Mouse (Mus musculus): ENCODE data around the gene Gm13889. TPM values are rescaled to one million over a fixed set of nuclear protein-coding genes. Genes with fewer than 3 reads are reported as not detected.

The Gm13889 gene
- polyA plus RNA-seq, 1 experiment from 2014 or later, result 16.4 TPM

DNA sequence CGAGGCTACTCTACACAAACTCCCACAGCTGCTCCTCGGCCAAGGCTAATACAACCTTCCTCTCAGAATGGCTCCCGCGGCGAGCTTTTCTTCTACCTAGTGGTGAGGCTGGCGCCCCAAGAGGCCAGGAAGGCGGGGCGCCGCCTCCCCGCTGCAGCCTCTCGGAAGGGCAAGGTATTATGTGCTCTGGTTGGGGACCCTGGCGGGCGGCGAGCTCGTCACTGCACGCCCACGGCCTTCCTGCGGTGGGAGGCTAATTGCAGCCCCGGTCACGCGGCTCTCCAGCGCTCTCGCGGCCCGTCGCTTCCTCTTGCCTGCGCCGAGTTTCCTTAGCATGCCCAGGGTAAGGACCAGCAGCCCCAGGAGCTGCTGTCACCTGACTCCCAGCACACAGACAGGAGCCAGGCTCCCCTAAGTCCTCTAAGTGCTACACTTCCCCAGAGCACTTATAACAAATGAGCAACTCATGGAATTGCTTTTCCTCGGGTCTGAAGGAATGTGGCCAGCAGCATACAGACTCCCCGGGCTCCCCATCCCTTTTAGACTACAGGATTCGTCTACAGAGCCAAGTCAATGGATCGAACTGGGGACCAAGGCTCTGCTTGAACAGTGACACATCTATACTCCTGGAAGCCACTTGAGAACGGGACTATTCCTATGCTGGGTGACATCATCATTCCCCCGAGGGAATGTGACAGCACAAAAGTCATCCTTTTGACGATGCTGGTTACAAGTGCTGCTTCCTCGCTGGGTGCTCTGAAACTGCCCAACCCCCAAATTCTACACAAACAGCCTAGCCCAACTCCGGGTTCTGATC, 19.6 kb upstream of the Gm13889 start:
- H3K4me1 ChIP-seq (replicated peaks), result peaks cover 30% of the 10 kb centered on the region
- H3K4me3 ChIP-seq (replicated peaks), result peak overlapping the region; percentile 41
- ATAC-seq, result peak; percentile 79
- no peaks in the 10 kb centered on the region for H3K36me3 ChIP-seq
- peak overlapping the region; percentile 57 for H3K27ac ChIP-seq
- 2% methylated on average over 36 of the region's 37 CpGs for WGBS
- H3K4me2 ChIP-seq (replicated peaks), result peak overlapping the region; percentile 94
- no peaks in the 10 kb centered on the region for H3K27me3 ChIP-seq (replicated peaks)
- H3K9ac ChIP-seq, result peak overlapping the region; percentile 41
- H3K9me3 ChIP-seq, result no peaks in the 10 kb centered on the region

DNA sequence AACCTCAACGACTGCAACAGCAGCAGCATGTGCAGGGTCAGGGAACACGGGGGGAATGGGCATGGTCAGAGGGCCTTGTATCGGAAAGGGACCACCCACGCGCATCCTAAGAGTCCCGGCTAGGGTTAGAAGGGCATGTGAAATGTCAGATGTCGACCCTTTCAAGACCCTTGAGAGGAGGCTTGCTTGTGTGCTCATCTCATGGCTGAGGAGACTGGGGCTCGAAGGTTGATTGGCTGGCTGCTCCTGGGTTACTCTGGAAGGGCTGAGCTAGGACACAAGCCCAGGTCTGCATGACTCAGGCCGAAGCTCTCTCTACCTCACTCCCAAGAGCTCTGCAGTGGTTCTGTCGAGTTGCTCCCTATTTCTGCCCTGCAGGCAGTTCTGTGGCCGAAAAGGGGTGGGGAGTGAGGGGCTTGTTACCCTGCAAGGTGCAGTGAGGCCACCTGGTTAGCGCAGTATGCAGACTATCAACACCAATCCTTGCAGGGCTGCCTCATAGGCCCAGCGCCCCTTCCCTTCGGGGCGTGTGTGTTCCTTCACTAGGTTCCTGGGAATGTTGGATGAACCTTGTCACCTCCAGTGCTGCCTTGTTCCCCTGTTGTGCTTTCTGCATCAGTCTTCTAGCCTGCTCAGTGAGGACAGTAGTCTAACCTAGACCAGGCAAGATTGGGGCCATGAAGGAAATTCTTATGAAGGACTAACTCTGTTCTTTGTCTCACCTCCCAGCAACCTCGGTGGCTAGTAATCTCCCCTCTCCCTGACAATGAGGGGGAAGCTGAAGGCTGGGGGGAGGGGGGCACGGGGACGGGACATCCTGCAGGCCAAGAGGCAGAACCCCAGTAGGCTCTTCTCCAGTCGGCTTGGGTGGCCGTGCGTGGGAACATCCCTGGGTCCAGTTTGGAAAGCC, 18.8 kb upstream of the Gm13889 start:
- H3K36me3 ChIP-seq, result no peaks in the 10 kb centered on the region
- H3K4me2 ChIP-seq (replicated peaks), result peak overlapping the region; percentile 94
- 27% methylated on average over 21 of the region's 21 CpGs for WGBS
- H3K27me3 ChIP-seq (replicated peaks), result no peaks in the 10 kb centered on the region
- ATAC-seq, result peak; percentile 26; the same call in 1 of the 2 replicates
- H3K9me3 ChIP-seq, result no peaks in the 10 kb centered on the region
- peaks cover 30% of the 10 kb centered on the region for H3K4me1 ChIP-seq (replicated peaks)
- H3K4me3 ChIP-seq (replicated peaks), result peak overlapping the region; percentile 41
- H3K9ac ChIP-seq, result peak overlapping the region; percentile 41
- H3K27ac ChIP-seq, result peak overlapping the region; percentile 57

GRCm38 (mm10) chr2:93975041-93975440, 18.0 kb upstream of the Gm13889 start:
- WGBS, result 44% methylated on average over 7 of the region's 7 CpGs

DNA sequence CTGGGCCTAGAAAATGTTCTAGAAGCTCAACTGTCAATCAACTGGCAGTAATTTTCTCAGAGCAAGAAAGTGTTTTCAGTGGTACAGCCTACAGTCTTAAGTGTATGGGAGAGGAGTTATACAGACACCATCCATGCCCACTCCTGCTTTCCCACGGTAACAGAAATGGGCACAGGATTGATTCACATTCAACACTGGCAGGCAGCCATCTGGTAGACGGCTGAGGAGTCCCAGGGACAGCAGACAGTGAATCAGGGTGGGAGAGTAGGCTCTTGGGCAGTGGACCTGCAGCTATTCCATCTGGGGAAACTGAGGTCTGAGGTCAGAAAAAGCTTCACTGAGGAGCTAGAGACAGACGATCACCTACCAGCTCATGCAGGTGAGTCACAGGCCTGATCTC, 14.6 kb upstream of the Gm13889 start:
- H3K36me3 ChIP-seq, result no peaks in the 10 kb centered on the region
- WGBS, result 68% methylated on average over 3 of the region's 3 CpGs
- no peaks in the 10 kb centered on the region for H3K27me3 ChIP-seq (replicated peaks)
- peaks cover 10% of the 10 kb centered on the region for H3K4me1 ChIP-seq (replicated peaks)
- no peak overlapping the region for H3K4me2 ChIP-seq (replicated peaks)
- H3K9ac ChIP-seq, result no peak overlapping the region
- ATAC-seq, result no peak
- no peak overlapping the region for H3K27ac ChIP-seq
- H3K9me3 ChIP-seq, result no peaks in the 10 kb centered on the region
- no peak overlapping the region for H3K4me3 ChIP-seq (replicated peaks)

More at GRCm38 (mm10) chr2:93975041-93975440, 18.0 kb upstream of the Gm13889 start:
- Histone ChIP-seq H3K27me3 (replicated peaks) (no peaks in the 10 kb centered on the region), H3K27ac (no peak overlapping the region), H3K4me2 (replicated peaks) (no peak overlapping the region), H3K4me3 (replicated peaks) (no peak overlapping the region), H3K4me1 (replicated peaks) (peaks cover 29% of the 10 kb centered on the region), H3K9ac (no peak overlapping the region), H3K36me3 (no peaks in the 10 kb centered on the region), H3K9me3 (no peaks in the 10 kb centered on the region)
- ATAC-seq, result no peak

- Histone ChIP-seq H3K9me3 (no peaks in the 10 kb centered on the region), H3K36me3 (no peaks in the 10 kb centered on the region), H3K27me3 (replicated peaks) (no peaks in the 10 kb centered on the region), H3K4me3 (replicated peaks) (no peak overlapping the region), H3K27ac (no peak overlapping the region), H3K4me1 (replicated peaks) (no peaks in the 10 kb centered on the region), H3K4me2 (replicated peaks) (no peak overlapping the region), H3K9ac (no peak overlapping the region)
- no peak for ATAC-seq
- 54% methylated on average over 7 of the region's 7 CpGs for WGBS
Measured at GRCm38 (mm10) chr2:93964494-93965160, 7.6 kb upstream of the Gm13889 start.

DNA sequence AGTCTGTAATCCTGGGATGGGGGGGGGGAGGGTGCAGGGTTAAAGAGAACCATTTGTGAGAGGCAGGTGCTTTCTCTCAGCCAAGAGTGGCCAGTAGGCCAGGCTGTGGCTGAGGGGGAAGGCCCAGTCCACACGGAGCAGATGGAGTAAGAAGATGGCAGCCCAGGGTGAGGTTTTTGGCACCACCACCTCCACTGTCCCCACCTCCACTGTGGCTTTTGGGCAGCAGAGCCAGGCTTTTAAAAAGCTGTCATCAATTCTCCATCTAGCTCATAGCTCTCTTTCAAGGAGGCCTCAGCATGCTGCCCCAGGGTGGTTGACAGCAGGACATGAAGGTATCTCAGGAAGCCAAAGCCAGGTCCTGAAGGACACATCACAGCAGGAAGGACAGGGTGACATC, 6.8 kb upstream of the Gm13889 start:
- H3K36me3 ChIP-seq, result no peaks in the 10 kb centered on the region
- WGBS, result 76% methylated on average over 1 of the region's 1 CpGs
- ATAC-seq, result no peak
- peaks cover under 1% of the 10 kb centered on the region; the same call in 1 of the 2 replicates for H3K27me3 ChIP-seq (replicated peaks)
- H3K27ac ChIP-seq, result no peak overlapping the region
- H3K9me3 ChIP-seq, result no peaks in the 10 kb centered on the region
- H3K9ac ChIP-seq, result no peak overlapping the region
- H3K4me3 ChIP-seq (replicated peaks), result no peak overlapping the region
- no peak overlapping the region for H3K4me2 ChIP-seq (replicated peaks)
- H3K4me1 ChIP-seq (replicated peaks), result no peaks in the 10 kb centered on the region

DNA sequence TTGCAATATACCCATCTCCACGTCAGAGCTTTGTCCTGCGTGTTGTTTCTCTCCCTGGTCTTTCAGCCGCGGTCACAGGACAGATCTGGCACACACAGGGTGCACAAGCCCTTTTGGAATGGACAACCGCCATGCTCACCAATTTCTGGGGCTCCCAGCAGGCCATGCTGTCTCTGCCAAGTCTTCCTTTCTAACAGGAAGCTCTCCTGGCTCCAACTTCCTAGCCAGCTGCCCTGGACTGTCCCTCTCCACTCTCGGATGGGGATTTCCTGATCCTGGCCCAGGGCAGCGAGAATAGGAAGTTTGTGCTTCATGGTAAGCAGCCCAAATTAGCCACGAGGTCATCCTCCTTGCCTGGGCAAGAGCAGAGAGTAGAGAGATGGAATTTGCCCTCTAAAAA, 4.7 kb upstream of the Gm13889 start:
- Histone ChIP-seq H3K4me2 (replicated peaks) (no peak overlapping the region), H3K27ac (no peak overlapping the region), H3K27me3 (replicated peaks) (peaks cover 21% of the 10 kb centered on the region), H3K36me3 (no peaks in the 10 kb centered on the region), H3K9ac (no peak overlapping the region), H3K9me3 (no peaks in the 10 kb centered on the region), H3K4me1 (replicated peaks) (peaks cover 3% of the 10 kb centered on the region; the same call in 1 of the 2 replicates), H3K4me3 (replicated peaks) (no peak overlapping the region)
- no peak for ATAC-seq
- WGBS, result 72% methylated on average over 8 of the region's 8 CpGs

GRCm38 (mm10) chr2:93959346-93959745, 2.3 kb upstream of the Gm13889 start:
- WGBS, result 78% methylated on average over 8 of the region's 8 CpGs
- H3K9ac ChIP-seq, result no peak overlapping the region
- H3K36me3 ChIP-seq, result no peaks in the 10 kb centered on the region
- H3K4me1 ChIP-seq (replicated peaks), result peaks cover 19% of the 10 kb centered on the region
- no peak overlapping the region for H3K27ac ChIP-seq
- H3K9me3 ChIP-seq, result no peaks in the 10 kb centered on the region
- no peak for ATAC-seq
- H3K4me3 ChIP-seq (replicated peaks), result no peak overlapping the region
- peaks cover 31% of the 10 kb centered on the region for H3K27me3 ChIP-seq (replicated peaks)
- H3K4me2 ChIP-seq (replicated peaks), result no peak overlapping the region

DNA sequence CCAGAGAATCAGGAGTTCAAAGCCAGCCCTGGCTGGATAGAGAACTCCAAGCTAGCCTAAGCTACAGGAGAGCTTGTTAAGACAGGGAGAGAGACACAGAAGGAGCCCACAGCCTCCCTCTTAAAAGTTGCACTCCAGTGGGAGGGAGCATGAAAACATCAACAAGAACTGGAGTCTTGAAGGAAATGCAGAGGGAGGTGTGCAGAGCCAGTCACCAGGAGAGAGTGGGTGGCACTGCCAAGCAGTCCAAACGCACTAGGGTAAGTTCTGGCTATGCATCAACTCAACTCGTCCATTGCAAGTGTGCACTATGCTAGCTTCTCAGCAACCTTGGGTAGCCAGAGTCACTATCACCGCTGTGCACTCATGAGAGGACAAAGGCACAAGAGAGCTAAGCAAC, 1.2 kb upstream of the Gm13889 start:
- peaks cover 22% of the 10 kb centered on the region for H3K4me1 ChIP-seq (replicated peaks)
- H3K9me3 ChIP-seq, result no peaks in the 10 kb centered on the region
- H3K9ac ChIP-seq, result no peak overlapping the region
- no peak overlapping the region for H3K4me3 ChIP-seq (replicated peaks)
- ATAC-seq, result no peak
- H3K4me2 ChIP-seq (replicated peaks), result no peak overlapping the region
- no peaks in the 10 kb centered on the region for H3K36me3 ChIP-seq
- WGBS, result 65% methylated on average over 3 of the region's 3 CpGs
- H3K27me3 ChIP-seq (replicated peaks), result peaks cover 34% of the 10 kb centered on the region
- no peak overlapping the region for H3K27ac ChIP-seq

DNA sequence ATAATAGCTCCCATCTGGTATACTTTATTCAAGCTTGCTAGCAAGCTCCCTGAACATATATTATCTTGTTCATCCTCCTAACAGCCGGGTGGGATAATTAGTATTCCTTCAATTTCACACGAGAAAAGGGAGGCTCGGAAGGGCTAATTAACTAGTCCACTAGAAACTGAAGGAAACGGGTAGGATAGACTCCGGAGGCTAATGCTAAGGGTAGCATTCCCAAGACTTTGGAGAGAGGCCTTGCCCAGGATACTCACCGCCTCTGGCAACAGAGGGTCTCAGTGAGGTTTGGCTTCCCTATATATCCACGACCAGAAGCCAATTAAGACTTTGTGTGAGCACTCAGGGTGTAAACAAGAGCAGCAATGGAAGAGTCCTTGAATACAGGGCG, 779 bp upstream of the Gm13889 start:
- Histone ChIP-seq H3K4me2 (replicated peaks) (0 out of 2 replicates have a peak overlapping the region, but pooled peaks have one; percentile 92), H3K27ac (no peak overlapping the region), H3K27me3 (replicated peaks) (peaks cover 34% of the 10 kb centered on the region), H3K36me3 (no peaks in the 10 kb centered on the region), H3K9ac (no peak overlapping the region), H3K4me3 (replicated peaks) (no peak overlapping the region), H3K4me1 (replicated peaks) (peaks cover 22% of the 10 kb centered on the region), H3K9me3 (no peaks in the 10 kb centered on the region)
- no peak for ATAC-seq
- WGBS, result 60% methylated on average over 8 of the region's 8 CpGs

DNA sequence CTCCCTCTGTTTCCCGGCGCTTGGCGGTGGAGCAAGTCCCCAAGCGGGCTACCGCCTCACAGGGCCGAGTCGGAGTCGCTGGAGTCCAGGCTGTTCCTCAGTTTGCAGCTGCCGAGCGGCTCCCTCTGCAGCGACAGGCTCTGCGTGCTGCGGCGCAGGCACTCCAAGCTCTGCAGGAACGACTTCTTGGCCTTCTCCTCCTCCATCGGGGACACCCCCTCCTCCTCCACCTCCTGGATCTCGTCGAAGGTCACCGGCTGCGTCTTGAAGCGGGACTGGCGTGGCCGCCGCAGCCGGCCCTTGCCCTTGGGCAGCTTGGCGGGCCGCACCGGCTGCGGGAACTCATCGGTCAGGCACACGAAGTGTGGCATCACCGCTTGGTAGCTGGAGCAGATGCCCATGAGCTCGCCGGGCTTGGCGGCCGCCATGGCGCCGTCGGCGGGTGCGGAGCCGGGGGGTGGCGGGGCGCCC, 635 bp downstream of the Gm13889 start:
- Histone ChIP-seq H3K4me1 (replicated peaks) (peaks cover 22% of the 10 kb centered on the region), H3K27me3 (replicated peaks) (peaks cover 34% of the 10 kb centered on the region), H3K4me2 (replicated peaks) (peak overlapping the region; percentile 92), H3K36me3 (no peaks in the 10 kb centered on the region), H3K4me3 (replicated peaks) (peak overlapping the region; percentile 66), H3K27ac (peak overlapping the region; percentile 76), H3K9ac (peak overlapping the region; percentile 67), H3K9me3 (no peaks in the 10 kb centered on the region)
- ATAC-seq, result peak; percentile 62
- under 1% methylated on average over 44 of the region's 44 CpGs for WGBS

- Histone ChIP-seq H3K27ac (peak overlapping the region; percentile 76), H3K27me3 (replicated peaks) (peaks cover 34% of the 10 kb centered on the region), H3K4me1 (replicated peaks) (peaks cover 22% of the 10 kb centered on the region), H3K4me3 (replicated peaks) (peak overlapping the region; percentile 66), H3K9ac (peak overlapping the region; percentile 67), H3K9me3 (no peaks in the 10 kb centered on the region), H3K4me2 (replicated peaks) (peak overlapping the region; percentile 92), H3K36me3 (no peaks in the 10 kb centered on the region)
- under 1% methylated on average over 31 of the region's 31 CpGs for WGBS
- no peak; the same call in 1 of the 2 replicates for ATAC-seq
Measured at GRCm38 (mm10) chr2:93955886-93956285, 1.1 kb downstream of the Gm13889 start.
